Mouse (Mus musculus) hindbrain, embryonic 16.5 days (tissue): ENCODE measurements at regions not wholly inside any gene's neighbourhood (a gene's known extent, or its start where the extent isn't known, plus 50 kb on each side); places are given as distances from the start of the nearest gene placed in this dataset.
A peak's percentile ranks its signal among the peaks of the same experiment; 100 is the strongest.

Experiments
- ATAC-seq: fragments of 200-750 bp; cut with Nextera tagmentation; 2 replicates; pipeline ENCODE4 v1.8.0; 2017; ENCODE audit warnings: moderate TSS enrichment, moderate library complexity
- H3K27ac ChIP-seq: fragments of 300-500 bp; sonication (generic); 2 replicates; pipeline ENCODE4 v1.5.1; 2014; ENCODE audit warnings: low read depth, mild to moderate bottlenecking, control low read depth, low read length, moderate library complexity
- H3K27me3 ChIP-seq: fragments of 300-500 bp; sonication (generic); replicated peaks from 2 replicates; pipeline ENCODE4 v1.6.1; 2014; ENCODE audit warnings: low read length; ENCODE audit not compliant: control insufficient read depth, insufficient read depth
- H3K36me3 ChIP-seq: fragments of 300-500 bp; sonication (generic); 2 replicates; pipeline ENCODE4 v1.6.1; 2014; ENCODE audit warnings: mild to moderate bottlenecking, low read length, moderate library complexity, mixed read lengths; ENCODE audit not compliant: control insufficient read depth, insufficient read depth
- H3K4me1 ChIP-seq: fragments of 300-500 bp; sonication (generic); 2 replicates; pipeline ENCODE4 v1.6.1; 2014; ENCODE audit warnings: low read depth, low read length; ENCODE audit not compliant: control insufficient read depth, insufficient read depth
- H3K4me2 ChIP-seq: fragments of 300-500 bp; sonication (generic); 2 replicates; pipeline ENCODE4 v1.6.1; 2014; ENCODE audit warnings: mild to moderate bottlenecking, low read length, control low read depth, moderate library complexity
- H3K4me3 ChIP-seq: fragments of 300-500 bp; sonication (generic); 2 replicates; pipeline ENCODE4 v1.5.1; 2014; ENCODE audit warnings: mild to moderate bottlenecking, low read length, control low read depth, moderate library complexity
- H3K9ac ChIP-seq: fragments of 300-500 bp; sonication (generic); 2 replicates; pipeline ENCODE4 v1.6.1; 2014; ENCODE audit warnings: low read depth, mild to moderate bottlenecking, control low read depth, low read length, moderate library complexity
- H3K9me3 ChIP-seq: fragments of 300-500 bp; sonication (generic); 2 replicates; pipeline ENCODE4 v1.6.1; 2014; ENCODE audit warnings: mild to moderate bottlenecking, low read length, moderate library complexity; ENCODE audit not compliant: control insufficient read depth
- WGBS: fragments of 180-500 bp; shearing (Covaris S2); extraction: QIAGEN DNeasy Blood & Tissue Kit; methylation state at CpG from one replicate; pipeline ENCODE4 v1.1.7; 2014; 5-methylcytosine and 5-hydroxymethylcytosine counted together

DNA sequence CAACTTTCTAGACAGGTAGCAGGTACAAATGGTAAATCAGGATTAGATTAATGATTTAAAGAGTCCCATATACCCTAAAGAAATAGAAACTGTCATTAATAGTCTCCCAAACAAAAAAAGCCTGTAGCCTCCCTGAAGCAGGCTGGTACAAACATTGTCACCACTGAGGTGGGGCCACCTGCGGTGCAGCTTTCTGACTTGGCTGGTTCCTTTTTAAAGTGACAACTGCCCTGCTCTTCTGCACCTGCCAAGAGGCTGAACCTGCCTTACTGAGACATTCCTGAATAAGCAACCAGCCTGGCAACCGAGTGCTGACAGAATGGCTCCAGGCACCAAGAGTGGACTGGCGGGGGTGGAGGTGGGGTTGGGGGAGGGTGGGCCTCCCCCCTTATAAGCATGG, 687.0 kb upstream of the Vrk2 start:
- Histone ChIP-seq H3K27me3 (no peaks in the 10 kb centered on the region), H3K9me3 (peaks cover 5% of the 10 kb centered on the region), H3K4me2 (no peak overlapping the region), H3K4me1 (no peaks in the 10 kb centered on the region), H3K27ac (no peak overlapping the region), H3K36me3 (no peaks in the 10 kb centered on the region), H3K9ac (no peak overlapping the region), H3K4me3 (no peak overlapping the region)
- ATAC-seq: no peak
- 55% methylated on average over 3 of the region's 3 CpGs for WGBS

DNA sequence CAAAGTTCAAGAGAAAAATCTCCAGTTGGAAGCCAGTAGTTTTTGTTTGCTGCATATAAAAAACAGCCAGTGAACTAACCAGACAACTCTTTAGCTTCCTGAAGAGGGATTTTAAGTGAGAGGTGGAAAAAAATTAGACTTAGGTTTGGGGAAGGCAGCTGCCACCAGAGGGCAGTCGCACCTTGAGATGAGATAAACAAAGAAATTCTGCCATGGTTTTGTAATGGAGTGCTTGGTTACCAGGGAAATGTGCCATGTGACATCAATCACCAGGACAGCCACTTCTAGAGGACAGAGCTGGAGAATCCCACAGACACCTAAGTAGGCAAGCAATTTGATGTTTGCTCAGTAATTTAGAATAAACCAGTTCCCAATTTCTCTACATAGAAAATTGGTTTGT, 670.5 kb upstream of the Vrk2 start:
- H3K36me3 ChIP-seq: no peaks in the 10 kb centered on the region
- ATAC-seq: peak; percentile 76; the same call in 1 of the 2 replicates
- no peaks in the 10 kb centered on the region for H3K27me3 ChIP-seq
- no peaks in the 10 kb centered on the region for H3K9me3 ChIP-seq
- no peak overlapping the region for H3K27ac ChIP-seq
- H3K4me2 ChIP-seq: no peak overlapping the region
- no peaks in the 10 kb centered on the region for H3K4me1 ChIP-seq
- 0% methylated on average over 1 of the region's 1 CpGs for WGBS
- H3K4me3 ChIP-seq: no peak overlapping the region
- H3K9ac ChIP-seq: no peak overlapping the region

DNA sequence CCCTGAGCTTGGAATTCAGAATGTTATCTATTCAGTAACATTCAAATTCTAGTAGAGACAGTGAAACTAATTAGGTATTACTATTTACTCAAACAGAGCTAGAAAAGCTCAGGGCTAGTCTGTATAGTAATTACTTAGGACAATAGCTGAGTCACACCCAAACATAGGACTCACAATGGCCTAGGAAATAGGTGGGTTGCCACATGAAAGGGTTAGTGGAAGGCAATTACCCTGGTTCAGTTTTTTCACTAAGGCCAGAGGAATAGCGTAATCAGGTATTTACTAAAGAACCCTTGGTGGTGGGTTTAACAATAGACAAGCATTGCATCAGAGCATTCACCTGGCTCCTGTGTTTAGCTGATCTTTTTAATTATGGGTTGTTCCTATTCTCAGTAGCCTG, 664.7 kb upstream of the Vrk2 start:
- ATAC-seq: no peak
- H3K4me1 ChIP-seq: no peaks in the 10 kb centered on the region
- H3K4me2 ChIP-seq: no peak overlapping the region
- H3K9me3 ChIP-seq: no peaks in the 10 kb centered on the region
- H3K9ac ChIP-seq: no peak overlapping the region
- no peak overlapping the region for H3K4me3 ChIP-seq
- H3K36me3 ChIP-seq: no peaks in the 10 kb centered on the region
- WGBS: 80% methylated on average over 1 of the region's 1 CpGs
- H3K27me3 ChIP-seq: no peaks in the 10 kb centered on the region
- no peak overlapping the region for H3K27ac ChIP-seq

DNA sequence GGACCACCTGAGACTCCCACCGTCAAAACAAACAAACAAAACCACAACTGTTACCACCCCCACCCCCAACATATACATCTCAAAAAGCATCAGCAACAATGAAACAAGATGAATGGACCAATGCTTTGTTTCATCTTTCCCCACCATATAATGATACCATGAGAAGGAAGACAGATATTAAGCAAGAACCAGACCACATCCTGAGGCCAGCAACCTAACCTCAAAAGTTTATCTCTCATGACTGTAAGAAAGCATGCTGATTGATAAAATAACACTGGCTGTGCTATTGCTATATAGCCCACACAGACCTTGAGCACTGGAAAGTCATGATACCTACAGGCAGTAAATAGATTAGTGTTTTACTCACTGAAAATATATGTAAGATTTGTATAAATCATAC, 642.1 kb upstream of the Vrk2 start:
- Histone ChIP-seq H3K4me3 (no peak overlapping the region), H3K9ac (no peak overlapping the region), H3K9me3 (no peaks in the 10 kb centered on the region), H3K27ac (no peak overlapping the region), H3K4me1 (no peaks in the 10 kb centered on the region), H3K4me2 (no peak overlapping the region), H3K27me3 (no peaks in the 10 kb centered on the region), H3K36me3 (no peaks in the 10 kb centered on the region)
- 91% methylated on average over 1 of the region's 1 CpGs for WGBS
- ATAC-seq: no peak

DNA sequence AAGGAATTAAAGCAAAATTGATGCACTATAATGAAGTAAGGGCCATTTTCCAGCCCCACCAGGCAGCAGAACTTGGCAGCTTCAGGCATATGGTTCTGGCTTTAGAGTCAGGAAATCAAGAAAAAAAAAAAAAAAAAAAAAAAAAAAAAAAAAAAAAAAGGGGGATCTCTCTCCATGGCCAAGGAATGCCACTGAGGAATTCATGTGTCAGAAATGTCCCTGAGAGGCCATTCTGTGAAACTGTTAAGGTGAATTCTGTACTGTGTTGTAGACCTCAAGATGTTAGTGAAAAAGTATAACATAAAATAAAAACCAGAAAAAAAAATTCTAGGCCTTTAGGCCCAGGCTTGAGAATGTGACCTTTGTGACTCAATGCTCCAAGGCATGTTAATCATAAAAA, 632.7 kb upstream of the Vrk2 start:
- Histone ChIP-seq H3K27me3 (no peaks in the 10 kb centered on the region), H3K36me3 (no peaks in the 10 kb centered on the region), H3K4me2 (no peak overlapping the region), H3K9me3 (no peaks in the 10 kb centered on the region), H3K9ac (no peak overlapping the region), H3K27ac (no peak overlapping the region), H3K4me1 (no peaks in the 10 kb centered on the region), H3K4me3 (no peak overlapping the region)
- ATAC-seq: no peak

DNA sequence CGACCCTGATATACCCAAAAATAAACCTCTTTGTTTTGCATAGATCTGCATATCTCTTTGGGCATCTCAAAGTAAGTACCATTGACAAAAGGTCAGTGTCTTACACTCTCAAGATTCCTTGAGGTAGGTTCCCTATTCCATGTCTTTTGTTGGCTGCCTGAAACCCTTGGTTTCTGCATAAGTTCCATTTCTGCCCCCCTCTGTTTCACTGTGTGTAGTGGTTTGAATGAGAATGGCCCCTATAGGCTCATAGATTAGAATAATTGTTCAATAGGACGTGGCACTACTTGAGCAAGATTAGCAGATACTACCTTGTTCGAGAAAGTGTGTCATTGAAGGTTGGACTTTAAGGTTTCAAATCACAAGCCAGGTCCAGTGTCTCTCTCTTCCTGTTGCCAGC, 628.6 kb upstream of the Vrk2 start:
- 78% methylated on average over 3 of the region's 3 CpGs for WGBS
- Histone ChIP-seq H3K9me3 (no peaks in the 10 kb centered on the region), H3K27me3 (no peaks in the 10 kb centered on the region), H3K4me3 (no peak overlapping the region), H3K36me3 (no peaks in the 10 kb centered on the region), H3K4me1 (peaks cover 3% of the 10 kb centered on the region; the same call in 1 of the 2 replicates), H3K27ac (no peak overlapping the region), H3K4me2 (no peak overlapping the region), H3K9ac (no peak overlapping the region)
- ATAC-seq: no peak

DNA sequence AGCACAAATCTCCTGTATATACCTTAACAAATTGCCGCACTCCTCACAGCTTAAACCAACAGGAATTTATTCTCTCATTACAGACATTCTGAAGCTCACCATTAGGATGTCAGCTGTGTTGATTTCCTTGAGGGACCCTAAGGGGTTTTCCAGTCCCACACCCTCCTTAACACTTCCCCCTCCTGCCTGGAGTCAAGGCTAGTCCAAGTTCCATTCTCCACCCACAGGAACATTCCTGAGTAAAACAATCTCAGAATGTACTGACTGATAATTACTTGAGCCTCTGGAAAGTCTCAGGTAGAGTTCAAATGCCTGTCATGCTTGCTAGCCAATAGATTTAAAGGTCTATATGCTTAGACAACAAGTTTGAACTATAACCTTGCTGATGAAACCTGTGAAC, 628.2 kb upstream of the Vrk2 start:
- no peak overlapping the region for H3K9ac ChIP-seq
- ATAC-seq: no peak
- WGBS: 79% methylated on average over 1 of the region's 1 CpGs

DNA sequence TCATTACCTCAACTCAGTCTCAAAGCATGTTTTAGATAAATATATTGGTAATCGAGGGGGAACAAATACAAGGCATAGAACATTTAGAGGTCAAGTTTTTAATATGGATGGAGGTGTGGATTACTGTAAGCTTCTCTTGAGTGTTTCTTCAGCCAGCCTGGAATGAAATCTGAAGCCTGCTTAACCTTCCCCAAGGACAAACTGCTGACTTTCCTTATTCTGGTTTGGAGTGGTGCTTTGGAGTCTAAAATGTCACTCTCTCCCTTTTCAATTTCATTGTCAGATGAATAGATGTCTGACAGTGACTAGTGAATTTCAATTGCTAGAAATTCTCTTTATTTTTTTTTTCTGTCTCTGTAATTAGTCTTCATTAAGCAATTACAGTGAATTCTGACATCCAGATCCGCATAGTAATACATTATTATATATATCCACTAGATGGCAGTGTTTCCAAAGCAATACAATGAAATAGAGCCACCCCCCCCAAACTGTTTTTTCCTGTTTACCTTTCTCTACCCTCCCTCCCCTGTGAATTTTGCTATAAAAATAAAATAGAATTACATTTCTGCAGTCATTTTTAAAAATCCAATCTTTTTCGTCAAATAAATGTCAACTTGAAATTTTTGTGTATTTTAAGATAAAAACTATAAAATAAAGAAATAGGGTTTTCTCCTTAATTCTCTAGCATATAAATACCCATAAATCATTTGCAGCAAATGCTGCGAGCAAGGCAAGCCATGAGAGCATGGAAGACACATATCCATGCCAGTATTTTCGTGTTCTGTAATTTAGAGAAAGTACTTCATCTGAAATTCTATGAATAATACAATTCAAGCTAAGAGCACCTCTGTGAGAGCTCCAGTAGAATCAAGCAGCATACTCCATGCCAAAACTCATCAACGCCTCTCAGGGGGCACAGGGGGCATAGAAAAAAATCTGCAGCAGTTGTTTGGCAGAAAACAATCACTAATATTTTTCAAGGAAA, 626.2 kb upstream of the Vrk2 start:
- H3K9ac ChIP-seq: no peak overlapping the region
- WGBS: 38% methylated on average over 6 of the region's 6 CpGs

More for the DNA sequence above, 628.2 kb upstream of the Vrk2 start:
- Histone ChIP-seq H3K9me3 (no peaks in the 10 kb centered on the region), H3K27me3 (no peaks in the 10 kb centered on the region), H3K36me3 (no peaks in the 10 kb centered on the region), H3K4me1 (peaks cover 3% of the 10 kb centered on the region; the same call in 1 of the 2 replicates), H3K4me3 (no peak overlapping the region), H3K4me2 (no peak overlapping the region), H3K27ac (no peak overlapping the region)

DNA sequence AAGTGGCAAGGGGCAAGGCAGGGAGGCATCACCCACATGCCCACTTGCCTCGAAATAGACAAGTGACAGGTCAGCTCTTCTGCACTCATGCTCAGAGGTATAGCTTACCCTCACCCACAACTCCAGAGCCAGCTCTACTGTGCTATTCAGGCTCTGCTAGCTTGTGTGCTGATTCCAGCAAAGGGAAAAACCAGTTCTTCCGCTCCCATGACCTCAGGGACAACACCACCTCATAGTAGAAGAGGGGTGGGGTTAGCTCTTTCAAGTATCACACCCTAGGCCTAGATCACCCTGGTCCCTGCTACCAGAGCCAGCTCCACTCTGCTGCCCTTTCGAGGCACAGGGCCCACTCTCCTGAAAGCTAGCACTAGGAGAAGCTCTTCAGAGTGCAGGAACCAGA, 622.0 kb upstream of the Vrk2 start:
- Histone ChIP-seq H3K4me1 (peaks cover 3% of the 10 kb centered on the region; the same call in 1 of the 2 replicates), H3K27ac (no peak overlapping the region), H3K4me2 (no peak overlapping the region), H3K36me3 (no peaks in the 10 kb centered on the region), H3K4me3 (no peak overlapping the region), H3K9ac (no peak overlapping the region), H3K27me3 (no peaks in the 10 kb centered on the region), H3K9me3 (no peaks in the 10 kb centered on the region)
- WGBS: 85% methylated on average over 3 of the region's 3 CpGs
- no peak for ATAC-seq

More for the DNA sequence above, 626.2 kb upstream of the Vrk2 start:
- ATAC-seq: peak; percentile 91
- H3K36me3 ChIP-seq: no peaks in the 10 kb centered on the region
- H3K4me1 ChIP-seq: peaks cover 3% of the 10 kb centered on the region; the same call in 1 of the 2 replicates
- H3K27me3 ChIP-seq: no peaks in the 10 kb centered on the region
- no peak overlapping the region for H3K4me2 ChIP-seq
- H3K27ac ChIP-seq: peak overlapping the region; percentile 12; the same call in 1 of the 2 replicates
- H3K4me3 ChIP-seq: no peak overlapping the region
- no peaks in the 10 kb centered on the region for H3K9me3 ChIP-seq
